Mouse (Mus musculus) gastrocnemius, postnatal 4 days (tissue): ENCODE measurements around the gene Ccdc142. TPM values are rescaled to one million over a fixed set of nuclear protein-coding genes. Genes with fewer than 3 reads are reported as not detected.
A peak's percentile ranks its signal among the peaks of the same experiment; 100 is the strongest.

Experiments used
- DNase-seq, 2 experiments: peaks; one replicate each; pipeline ENCODE4 v3.0.0; 2021 to 2022; ENCODE audit warnings: low spot score in 2 of 2, mixed read lengths in 2 of 2
- total RNA-seq, 2 experiments: library from RNA; stranded (reverse); gene quantifications; 2 replicates each; pipeline ENCODE4 v1.2.3; 2021

The Ccdc142 gene
- total RNA-seq, 2 experiments from 2014 or later, result 2.5 to 2.8 TPM

- no peak for DNase-seq
Measured at GRCm38 (mm10) chr6:83116373-83117164, 15.2 kb downstream of the Ccdc142 start.

GRCm38 (mm10) chr6:83117165-83117438, 15.7 kb downstream of the Ccdc142 start:
- no peak for DNase-seq

GRCm38 (mm10) chr6:83117616-83118015, 16.2 kb downstream of the Ccdc142 start:
- DNase-seq, result no peak

GRCm38 (mm10) chr6:83118369-83118768, 17.0 kb downstream of the Ccdc142 start:
- no peak for DNase-seq

- DNase-seq, result no peak
Measured at GRCm38 (mm10) chr6:83118825-83119733, 17.7 kb downstream of the Ccdc142 start.

GRCm38 (mm10) chr6:83119734-83120051, 18.3 kb downstream of the Ccdc142 start:
- peak in 1 of 2 experiments; percentile 49 for DNase-seq

- peak; percentile 69 to 88 for DNase-seq
Measured at GRCm38 (mm10) chr6:83120930-83121862, 19.8 kb downstream of the Ccdc142 start, which contains the start of gene Wbp1. Wbp1 (minus strand) TSS chr6:83121559.

- DNase-seq, result peak in 1 of 2 experiments; percentile 58
Measured at GRCm38 (mm10) chr6:83121863-83122710, 20.7 kb downstream of the Ccdc142 start.

- no peak for DNase-seq
Measured at GRCm38 (mm10) chr6:83122961-83123360, 21.6 kb downstream of the Ccdc142 start.

- peak; percentile 77 to 91 for DNase-seq
Measured at GRCm38 (mm10) chr6:83124851-83125312, 23.5 kb downstream of the Ccdc142 start.

- DNase-seq, result no peak
Measured at GRCm38 (mm10) chr6:83125331-83125730, 23.9 kb downstream of the Ccdc142 start, which contains the start of gene Ino80b. Ino80b (minus strand) TSS chr6:83125431.

- DNase-seq, result no peak
Measured at GRCm38 (mm10) chr6:83127419-83127818, 26.0 kb downstream of the Ccdc142 start.

GRCm38 (mm10) chr6:83131469-83132034, 30.2 kb downstream of the Ccdc142 start:
- no peak for DNase-seq

GRCm38 (mm10) chr6:83132176-83132919, 30.9 kb downstream of the Ccdc142 start:
- DNase-seq, result no peak

- no peak for DNase-seq
Measured at GRCm38 (mm10) chr6:83134226-83134625, 32.8 kb downstream of the Ccdc142 start.

GRCm38 (mm10) chr6:83134951-83135513, 33.6 kb downstream of the Ccdc142 start, which contains the start of gene Rtkn:
Rtkn (plus strand) TSS chr6:83135463.
- DNase-seq, result no peak

- DNase-seq, result peak in 1 of 2 experiments; percentile 47
Measured at GRCm38 (mm10) chr6:83135571-83136161, 34.3 kb downstream of the Ccdc142 start.

GRCm38 (mm10) chr6:83136291-83136880, 35.0 kb downstream of the Ccdc142 start:
- no peak for DNase-seq
